ENCODE assay signal across 19 mouse cellular contexts in the genomic region with DNA sequence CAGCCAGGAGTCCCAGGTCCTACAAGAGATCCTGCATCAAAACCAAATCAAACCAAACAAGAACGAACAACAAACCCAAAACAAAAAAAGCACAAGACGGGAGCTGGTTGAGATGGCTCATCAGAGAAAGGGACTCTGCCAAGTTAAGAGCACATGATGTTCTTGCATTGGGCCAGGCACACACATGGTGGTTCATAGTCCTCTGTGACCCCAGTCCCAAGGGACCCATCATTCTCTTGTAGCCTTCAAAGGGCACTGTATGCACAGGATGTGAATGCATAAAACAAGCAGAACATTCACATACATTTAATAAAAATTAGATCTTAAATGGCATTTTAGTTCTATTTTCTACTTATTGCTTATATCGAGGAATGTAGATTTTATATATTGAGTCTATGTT.
DNase-seq lines count a peak whose midpoint lies in the region; TF ChIP-seq lines count a peak whose summit lies in the region.
"Had no signal": no experiment of that assay in that cellular context is flagged by ENCODE, and none has a peak within 500 bp of the region (broad histone marks: within the 10 kb centered on the region; RNA-seq: fewer than 3 reads in every experiment).

No protein-coding gene starts in this region.

- peak; percentile 34 for DNase-seq in embryo, embryonic 11 days
- DNase-seq in embryo, embryonic 10.5 days (ENCODE audit: low spot score), result no peak
- DNase-seq in kidney, postnatal 14 days, result peak; percentile 33
- DNase-seq in kidney, adult 8-10 months, result no peak
- peak; percentile 21 for DNase-seq in lung, postnatal 25 days (ENCODE audit: low spot score)
- no peak for DNase-seq in lung, adult 2 months
- DNase-seq in right cerebral cortex, postnatal 25 days, result no peak
- DNase-seq in cerebellum, postnatal 10 days, result no peak
- DNase-seq: adrenal gland, adult 2 months; cerebellum, adult 18-20 months; gastrocnemius, postnatal 14 days; thymus, adult 18-20 months; thymus, postnatal 36 days had no signal

- WGBS in lung, adult 2 months, result 87% methylated on average over 3 of the region's 3 CpGs

- no peak for TF ChIP-seq POLR2A in lung, adult 2 months (IDR thresholded peaks at IDR 0.05; ENCODE audit: borderline replicate concordance, extremely low read depth, low read depth, low read length)

- H3K4me3 ChIP-seq in lung, adult 2 months (replicated peaks; ENCODE audit: extremely low read depth, low read depth, low read length), result no peak overlapping the region
- H3K4me3 ChIP-seq: embryonic facial prominence, embryonic 10.5 days; heart, embryonic 13.5 days; kidney, embryonic 15.5 days; limb, embryonic 12.5 days; midbrain, embryonic 15.5 days; neural tube, embryonic 12.5 days had no signal

- H3K4me1 ChIP-seq in lung, adult 2 months (ENCODE audit: control insufficient read depth, insufficient read depth, low read length), result no peaks in the 10 kb centered on the region
- H3K4me1 ChIP-seq: heart, embryonic 13.5 days; limb, embryonic 12.5 days; midbrain, embryonic 15.5 days had no signal

- TF ChIP-seq CTCF in lung, adult 2 months (IDR thresholded peaks at IDR 0.05; ENCODE audit: insufficient read depth, low read length), result no peak

Comparison
In these comparisons a context has a peak if more than half of its experiments do, and no peak if none do; other contexts are left out.
1. DNase-seq: peak in embryo, embryonic 11 days (single experiment), kidney, postnatal 14 days (single experiment) and lung, postnatal 25 days (single experiment); none in embryo, embryonic 10.5 days (single experiment), kidney, adult 8-10 months (0 of 2), lung, adult 2 months (single experiment), right cerebral cortex, postnatal 25 days (single experiment) and cerebellum, postnatal 10 days (0 of 2).